Mouse (Mus musculus): ENCODE results near the gene Commd4.
A peak's percentile ranks its signal among the peaks of the same experiment; 100 is the strongest.

Gene Commd4

GRCm38 (mm10) chr9:57141417-57142353, 16.4 kb downstream of the Commd4 start:
- no peak for DNase-seq

GRCm38 (mm10) chr9:57139571-57139970, 18.6 kb downstream of the Commd4 start:
- DNase-seq, result no peak

DNA sequence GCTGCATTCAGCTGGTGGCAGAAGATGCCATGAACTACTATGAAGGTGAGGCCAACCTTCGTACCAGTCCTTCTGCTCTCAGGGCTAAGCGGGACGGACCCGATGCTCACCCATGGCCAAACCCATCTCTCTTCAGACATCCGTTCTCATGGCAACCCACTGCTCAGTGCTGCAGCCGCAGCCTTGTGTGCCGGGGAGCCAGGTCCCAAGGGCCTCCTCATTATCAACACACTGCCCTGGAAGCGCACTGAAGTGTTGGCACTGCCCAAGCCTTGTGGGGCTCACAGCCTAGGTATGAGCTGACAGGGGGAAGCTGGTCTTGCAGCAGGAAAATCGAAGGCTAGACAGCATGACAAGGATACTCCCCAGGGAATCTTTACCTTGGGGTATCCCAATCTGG, 19.0 kb downstream of the Commd4 start:
- no peak for DNase-seq

GRCm38 (mm10) chr9:57138507-57138906, 19.6 kb downstream of the Commd4 start:
- DNase-seq, result no peak

DNA sequence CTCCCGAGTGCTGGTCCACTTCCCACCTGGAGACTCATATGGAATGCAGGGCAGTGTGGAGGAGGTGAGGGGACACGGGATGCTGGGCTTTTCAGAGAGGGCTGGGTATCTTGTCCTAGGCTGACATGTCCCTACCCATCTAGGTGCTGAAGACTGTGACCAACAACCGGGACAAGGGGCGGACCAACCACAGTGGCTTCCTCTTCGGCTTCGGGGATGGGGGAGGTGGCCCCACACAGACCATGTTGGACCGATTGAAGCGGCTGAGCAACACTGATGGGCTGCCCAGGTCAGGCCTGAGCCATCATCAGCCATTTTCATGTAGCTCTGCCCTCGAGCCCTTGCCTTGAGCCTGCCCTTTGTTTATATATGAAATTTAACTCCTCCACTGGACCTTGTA, 20.4 kb downstream of the Commd4 start:
- no peak for DNase-seq

DNA sequence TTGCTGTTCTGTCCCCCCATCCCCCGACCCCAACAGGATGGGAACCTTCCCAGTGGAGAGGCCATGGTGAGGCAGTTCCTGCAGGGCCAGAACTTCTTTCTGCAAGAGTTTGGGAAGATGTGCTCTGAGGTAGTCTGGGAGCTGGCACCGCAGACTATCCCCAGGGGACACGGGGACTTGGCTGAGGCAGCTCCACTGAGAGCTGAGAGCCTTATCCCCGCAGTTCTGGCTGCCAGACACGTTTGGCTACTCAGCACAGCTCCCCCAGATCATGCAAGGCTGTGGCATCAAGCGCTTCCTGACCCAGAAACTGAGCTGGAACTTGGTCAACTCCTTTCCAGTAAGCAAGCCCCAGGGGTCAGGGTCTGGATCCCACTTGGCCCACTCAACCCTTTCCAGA, 20.9 kb downstream of the Commd4 start:
- DNase-seq, result no peak

DNA sequence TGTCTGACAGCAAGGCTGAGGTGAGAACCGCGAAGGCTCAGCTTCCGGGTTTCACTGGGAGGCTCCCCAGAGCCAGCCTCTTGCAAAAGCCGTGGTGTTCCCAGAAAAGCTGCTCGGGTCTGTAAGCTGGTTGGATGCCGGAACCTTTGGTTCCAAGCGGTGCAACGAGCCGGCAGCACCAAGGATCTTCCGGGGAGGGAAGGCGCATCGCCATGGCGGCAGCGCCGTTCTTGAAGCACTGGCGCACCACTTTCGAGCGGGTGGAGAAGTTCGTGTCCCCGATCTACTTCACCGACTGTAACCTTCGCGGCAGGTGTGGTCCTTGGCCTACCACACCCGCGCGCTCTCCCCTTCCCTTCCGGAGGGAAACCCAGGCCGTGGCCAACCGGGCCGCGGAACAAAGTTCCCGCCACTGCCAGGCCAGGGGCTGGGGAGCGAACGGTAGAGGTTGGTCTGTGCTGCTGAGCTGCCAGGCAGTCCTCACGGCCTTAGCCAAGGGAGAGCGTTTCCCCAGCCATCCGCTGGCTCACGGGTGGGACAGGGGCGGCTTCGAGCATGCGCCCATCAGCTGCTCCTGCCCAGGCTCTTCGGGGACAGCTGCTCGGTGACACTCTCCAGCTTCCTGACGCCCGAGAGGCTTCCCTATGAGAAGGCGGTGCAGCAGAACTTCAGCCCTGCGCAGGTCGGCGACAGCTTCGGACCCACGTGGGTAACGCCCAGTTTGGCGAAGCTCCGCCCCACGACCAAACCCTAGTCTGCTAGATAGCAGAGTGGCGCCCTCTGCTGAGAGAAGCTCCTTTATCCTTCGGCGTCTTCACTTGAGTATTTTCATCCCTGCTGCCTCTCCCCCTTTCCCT, 27.3 kb downstream of the Commd4 start, which contains the start of gene Man2c1:
Gene Man2c1, plus strand, starts transcription at position 114 of the 857 bp plus-strand sequence.
- DNase-seq, result peak; percentile 98

DNA sequence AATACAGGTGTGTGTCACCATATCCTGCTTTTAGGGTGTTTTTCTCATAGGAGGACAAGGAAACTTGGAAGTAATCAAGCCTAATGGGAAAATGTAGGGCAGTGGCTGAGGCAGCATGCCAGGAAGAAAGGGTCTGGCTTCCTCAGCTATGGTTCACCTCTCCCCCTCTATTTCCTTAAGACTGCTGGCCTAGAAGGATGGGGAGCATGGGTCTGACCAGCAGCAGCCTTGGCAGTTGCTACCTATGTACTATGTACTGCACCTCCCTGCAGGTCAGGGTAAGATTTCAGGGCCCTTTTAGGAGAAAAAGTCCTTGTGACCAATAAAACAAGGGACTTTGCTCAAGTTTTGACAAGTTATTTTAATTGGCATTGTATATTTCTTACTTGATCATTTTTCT, 28.5 kb downstream of the Commd4 start:
- DNase-seq, result no peak

DNA sequence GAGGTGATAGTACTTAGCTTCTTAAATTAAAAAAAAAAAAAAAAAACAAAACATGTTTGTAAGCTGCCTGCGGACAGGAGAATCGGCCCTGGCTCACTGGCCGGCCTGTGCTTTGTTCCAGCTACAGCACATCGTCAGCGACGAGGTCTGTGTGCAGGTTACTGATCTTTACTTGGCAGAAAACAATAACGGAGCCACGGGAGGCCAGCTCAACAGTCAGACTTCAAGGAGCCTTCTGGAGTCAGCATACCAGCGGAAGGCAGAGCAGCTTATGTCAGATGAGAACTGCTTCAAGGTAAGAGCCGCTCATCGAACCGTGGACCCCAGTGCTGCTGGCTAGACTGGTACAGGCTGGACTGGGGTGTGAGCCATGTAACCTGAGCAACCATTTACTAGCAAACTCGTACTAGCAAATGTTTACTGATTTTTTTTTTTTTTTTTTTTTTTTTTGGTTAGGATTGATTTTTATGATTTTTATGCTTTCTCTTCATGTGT, 40.8 kb downstream of the Commd4 start:
- DNase-seq, result peak; percentile 21 to 24

All from kidney, postnatal 4 days (tissue).